Mouse (Mus musculus): ENCODE results near the gene Igsf21. TPM values are rescaled to one million over a fixed set of nuclear protein-coding genes. Genes with fewer than 3 reads are reported as not detected.

Igsf21 gene
- polyA plus RNA-seq, 1 experiment from 2014 or later, result not detected

GRCm38 (mm10) chr4:140225204-140225603 is 21.4 kb downstream of the Igsf21 start:
- Histone ChIP-seq H3K27ac (ENCODE audit: low read depth) (no peak overlapping the region), H3K36me3 (replicated peaks; ENCODE audit: insufficient read depth, low read length) (no peaks in the 10 kb centered on the region), H3K9me3 (ENCODE audit: low read length) (no peaks in the 10 kb centered on the region), H3K4me3 (ENCODE audit: low read depth, low read length) (no peak overlapping the region), H3K27me3 (ENCODE audit: insufficient read depth, low read length) (peaks cover 6% of the 10 kb centered on the region; the same call in 1 of the 2 replicates), H3K4me1 (ENCODE audit: insufficient read depth) (no peaks in the 10 kb centered on the region), H3K4me2 (ENCODE audit: low read depth, low read length) (no peak overlapping the region), H3K9ac (replicated peaks) (no peak overlapping the region)
- no peak for TF ChIP-seq CTCF (IDR thresholded peaks at IDR 0.05; ENCODE audit: low read depth)
- no peak for TF ChIP-seq EP300 (IDR thresholded peaks at IDR 0.05; ENCODE audit: low read depth)
- ATAC-seq, result no peak
- 56% methylated on average over 9 of the region's 9 CpGs for WGBS (ENCODE audit: insufficient replicate concordance)
- no peak for DNase-seq

- Histone ChIP-seq H3K4me3 (ENCODE audit: low read depth, low read length) (no peak overlapping the region), H3K9me3 (ENCODE audit: low read length) (no peaks in the 10 kb centered on the region), H3K36me3 (replicated peaks; ENCODE audit: insufficient read depth, low read length) (no peaks in the 10 kb centered on the region), H3K4me1 (ENCODE audit: insufficient read depth) (no peaks in the 10 kb centered on the region), H3K9ac (replicated peaks) (no peak overlapping the region), H3K27ac (ENCODE audit: low read depth) (no peak overlapping the region), H3K27me3 (ENCODE audit: insufficient read depth, low read length) (peaks cover 6% of the 10 kb centered on the region; the same call in 1 of the 2 replicates), H3K4me2 (ENCODE audit: low read depth, low read length) (no peak overlapping the region)
- TF ChIP-seq EP300 (IDR thresholded peaks at IDR 0.05; ENCODE audit: low read depth), result no peak
- TF ChIP-seq CTCF (IDR thresholded peaks at IDR 0.05; ENCODE audit: low read depth), result no peak
- DNase-seq (no peak), ATAC-seq (no peak)
- WGBS (ENCODE audit: insufficient replicate concordance), result 66% methylated on average over 7 of the region's 7 CpGs
These were observed 22.1 kb downstream of the Igsf21 start for GRCm38 (mm10) chr4:140224451-140224850.

GRCm38 (mm10) chr4:140223067-140223466 is 23.5 kb downstream of the Igsf21 start:
- no peak for ATAC-seq
- Histone ChIP-seq H3K36me3 (replicated peaks; ENCODE audit: insufficient read depth, low read length) (no peaks in the 10 kb centered on the region), H3K4me3 (ENCODE audit: low read depth, low read length) (no peak overlapping the region), H3K4me1 (ENCODE audit: insufficient read depth) (no peaks in the 10 kb centered on the region), H3K4me2 (ENCODE audit: low read depth, low read length) (no peak overlapping the region), H3K9ac (replicated peaks) (no peak overlapping the region), H3K9me3 (ENCODE audit: low read length) (no peaks in the 10 kb centered on the region), H3K27ac (ENCODE audit: low read depth) (no peak overlapping the region), H3K27me3 (ENCODE audit: insufficient read depth, low read length) (peaks cover 6% of the 10 kb centered on the region; the same call in 1 of the 2 replicates)
- TF ChIP-seq CTCF (IDR thresholded peaks at IDR 0.05; ENCODE audit: low read depth) (no peak), EP300 (IDR thresholded peaks at IDR 0.05; ENCODE audit: low read depth) (no peak)
- no peak for DNase-seq
- 28% methylated on average over 12 of the region's 12 CpGs for WGBS (ENCODE audit: insufficient replicate concordance)

- peaks cover 6% of the 10 kb centered on the region; the same call in 1 of the 2 replicates for H3K27me3 ChIP-seq (ENCODE audit: insufficient read depth, low read length)
- ATAC-seq (no peak), DNase-seq (no peak)
- H3K9me3 ChIP-seq (ENCODE audit: low read length), result no peaks in the 10 kb centered on the region
- H3K36me3 ChIP-seq (replicated peaks; ENCODE audit: insufficient read depth, low read length), result no peaks in the 10 kb centered on the region
- H3K4me1 ChIP-seq (ENCODE audit: insufficient read depth), result no peaks in the 10 kb centered on the region
- TF ChIP-seq CTCF (IDR thresholded peaks at IDR 0.05; ENCODE audit: low read depth) (no peak), EP300 (IDR thresholded peaks at IDR 0.05; ENCODE audit: low read depth) (no peak)
- WGBS (ENCODE audit: insufficient replicate concordance), result 60% methylated on average over 22 of the region's 22 CpGs
- no peak overlapping the region for H3K27ac ChIP-seq (ENCODE audit: low read depth)
- H3K9ac ChIP-seq (replicated peaks), result no peak overlapping the region
- H3K4me3 ChIP-seq (ENCODE audit: low read depth, low read length), result no peak overlapping the region
- H3K4me2 ChIP-seq (ENCODE audit: low read depth, low read length), result no peak overlapping the region
These were observed 26.1 kb downstream of the Igsf21 start for GRCm38 (mm10) chr4:140220326-140221093.

GRCm38 (mm10) chr4:140218853-140219852 is 27.4 kb downstream of the Igsf21 start:
- peaks cover 6% of the 10 kb centered on the region; the same call in 1 of the 2 replicates for H3K27me3 ChIP-seq (ENCODE audit: insufficient read depth, low read length)
- H3K4me3 ChIP-seq (ENCODE audit: low read depth, low read length), result no peak overlapping the region
- no peaks in the 10 kb centered on the region for H3K4me1 ChIP-seq (ENCODE audit: insufficient read depth)
- H3K9me3 ChIP-seq (ENCODE audit: low read length), result no peaks in the 10 kb centered on the region
- H3K4me2 ChIP-seq (ENCODE audit: low read depth, low read length), result no peak overlapping the region
- ATAC-seq (no peak), DNase-seq (no peak)
- 61% methylated on average over 17 of the region's 17 CpGs for WGBS (ENCODE audit: insufficient replicate concordance)
- H3K36me3 ChIP-seq (replicated peaks; ENCODE audit: insufficient read depth, low read length), result no peaks in the 10 kb centered on the region
- H3K9ac ChIP-seq (replicated peaks), result no peak overlapping the region
- TF ChIP-seq EP300 (IDR thresholded peaks at IDR 0.05; ENCODE audit: low read depth), result no peak
- no peak for TF ChIP-seq CTCF (IDR thresholded peaks at IDR 0.05; ENCODE audit: low read depth)
- no peak overlapping the region for H3K27ac ChIP-seq (ENCODE audit: low read depth)

- Histone ChIP-seq H3K27me3 (ENCODE audit: insufficient read depth, low read length) (peaks cover 5% of the 10 kb centered on the region; the same call in 1 of the 2 replicates), H3K27ac (ENCODE audit: low read depth) (no peak overlapping the region), H3K4me3 (ENCODE audit: low read depth, low read length) (no peak overlapping the region), H3K9ac (replicated peaks) (no peak overlapping the region), H3K36me3 (replicated peaks; ENCODE audit: insufficient read depth, low read length) (no peaks in the 10 kb centered on the region), H3K9me3 (ENCODE audit: low read length) (no peaks in the 10 kb centered on the region), H3K4me2 (ENCODE audit: low read depth, low read length) (no peak overlapping the region), H3K4me1 (ENCODE audit: insufficient read depth) (no peaks in the 10 kb centered on the region)
- ATAC-seq (no peak), DNase-seq (no peak)
- WGBS (ENCODE audit: insufficient replicate concordance), result 74% methylated on average over 5 of the region's 5 CpGs
- no peak for TF ChIP-seq EP300 (IDR thresholded peaks at IDR 0.05; ENCODE audit: low read depth)
- no peak for TF ChIP-seq CTCF (IDR thresholded peaks at IDR 0.05; ENCODE audit: low read depth)
These were observed 28.2 kb downstream of the Igsf21 start for GRCm38 (mm10) chr4:140218384-140218783.
